Mouse (Mus musculus): Measurements from ENCODE around the gene Extl1. TPM values are rescaled to one million over a fixed set of nuclear protein-coding genes. Genes with fewer than 3 reads are reported as not detected.
A peak's percentile ranks its signal among the peaks of the same experiment; 100 is the strongest.

Gene Extl1
- polyA plus RNA-seq, 1 experiment from 2014 or later, result 0.97 TPM

DNA sequence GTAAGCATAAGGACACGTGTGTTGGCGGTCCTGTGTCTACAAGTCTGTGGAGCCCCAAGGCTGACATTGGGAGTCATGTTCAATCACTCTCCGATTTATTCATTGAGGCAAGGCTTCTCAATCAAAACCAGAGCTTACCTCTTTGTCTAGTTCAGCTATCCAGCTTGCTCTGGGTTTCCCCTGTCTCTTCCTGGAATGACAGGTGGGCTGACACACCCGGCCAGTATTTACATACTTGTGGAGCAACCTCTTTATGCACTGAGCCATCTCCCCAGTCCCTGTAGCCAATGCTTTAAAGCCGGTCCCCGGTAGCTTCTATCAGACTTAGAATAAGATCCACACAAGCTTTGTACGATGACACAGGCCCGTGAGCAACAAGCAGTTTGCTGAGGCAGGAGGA lies 4.1 kb downstream of the Extl1 start:
- no peak overlapping the region for H3K4me2 ChIP-seq (replicated peaks)
- no peak overlapping the region for H3K4me3 ChIP-seq
- no peaks in the 10 kb centered on the region for H3K36me3 ChIP-seq
- H3K27me3 ChIP-seq, result peaks cover 3% of the 10 kb centered on the region; the same call in 1 of the 2 replicates
- H3K4me1 ChIP-seq, result no peaks in the 10 kb centered on the region
- no peak overlapping the region for H3K9ac ChIP-seq (replicated peaks)
- H3K27ac ChIP-seq (replicated peaks), result no peak overlapping the region
- ATAC-seq (ENCODE audit: low FRiP score, low read depth), result no peak
- 87% methylated on average over 8 of the region's 8 CpGs for WGBS
- H3K9me3 ChIP-seq, result no peaks in the 10 kb centered on the region

DNA sequence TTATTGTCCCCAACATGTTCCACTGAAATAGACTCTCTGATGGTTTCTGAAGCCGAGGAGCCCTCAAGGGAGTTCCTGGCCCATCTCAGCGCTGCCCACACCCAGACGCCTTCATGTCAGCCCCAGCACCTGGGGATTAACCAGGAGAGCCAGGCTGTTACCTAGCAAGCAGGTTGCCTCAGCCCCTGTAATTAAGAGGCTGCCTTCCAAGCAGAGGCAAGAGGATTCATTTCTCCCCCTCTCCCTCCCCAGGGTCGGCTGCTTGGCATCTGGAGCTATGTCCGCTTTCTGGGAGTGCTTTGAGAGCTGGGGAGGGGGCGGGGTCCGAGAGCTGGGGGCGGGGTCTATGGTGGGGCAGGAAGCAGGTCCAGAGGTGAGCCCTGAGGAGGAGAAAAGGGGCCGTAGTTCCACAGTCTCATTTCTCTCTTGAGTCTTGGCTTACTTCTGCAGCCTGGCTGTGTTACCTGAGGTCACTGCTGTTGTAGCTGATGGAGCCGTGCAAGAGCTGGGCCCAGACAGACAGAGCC lies 5.5 kb downstream of the Extl1 start:
- ATAC-seq (ENCODE audit: low FRiP score, low read depth), result no peak
- Histone ChIP-seq H3K9ac (replicated peaks) (no peak overlapping the region), H3K27ac (replicated peaks) (0 out of 2 replicates have a peak overlapping the region, but pooled peaks have one; percentile 10), H3K27me3 (peaks cover 8% of the 10 kb centered on the region), H3K9me3 (no peaks in the 10 kb centered on the region), H3K4me2 (replicated peaks) (no peak overlapping the region), H3K4me1 (no peaks in the 10 kb centered on the region), H3K36me3 (no peaks in the 10 kb centered on the region), H3K4me3 (no peak overlapping the region)
- 40% methylated on average over 10 of the region's 10 CpGs for WGBS

DNA sequence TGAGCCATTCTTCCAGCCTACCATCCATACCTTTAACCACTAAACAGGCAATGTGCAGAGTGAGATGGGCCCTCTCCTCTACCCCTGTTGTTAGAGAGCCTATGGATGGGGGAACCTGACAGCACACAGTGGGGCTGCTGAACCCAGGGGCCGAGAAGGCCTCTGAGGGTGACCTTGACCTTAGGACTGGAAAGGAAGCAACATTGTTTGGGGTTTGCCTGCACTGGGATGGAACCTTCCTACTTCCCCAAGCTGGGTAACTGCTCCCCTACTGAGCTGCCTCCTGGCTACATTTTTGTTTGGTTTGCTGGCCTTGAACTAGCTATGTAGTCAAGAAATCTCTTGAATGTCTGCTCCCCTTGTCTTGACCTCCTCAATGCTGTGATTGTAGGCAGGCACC lies 9.3 kb downstream of the Extl1 start:
- Histone ChIP-seq H3K4me3 (no peak overlapping the region), H3K9ac (replicated peaks) (no peak overlapping the region), H3K27me3 (peaks cover 39% of the 10 kb centered on the region), H3K4me2 (replicated peaks) (no peak overlapping the region), H3K36me3 (no peaks in the 10 kb centered on the region), H3K9me3 (no peaks in the 10 kb centered on the region), H3K4me1 (peaks cover 16% of the 10 kb centered on the region), H3K27ac (replicated peaks) (no peak overlapping the region)
- WGBS, result 38% methylated on average over 1 of the region's 1 CpGs
- no peak for ATAC-seq (ENCODE audit: low FRiP score, low read depth)

DNA sequence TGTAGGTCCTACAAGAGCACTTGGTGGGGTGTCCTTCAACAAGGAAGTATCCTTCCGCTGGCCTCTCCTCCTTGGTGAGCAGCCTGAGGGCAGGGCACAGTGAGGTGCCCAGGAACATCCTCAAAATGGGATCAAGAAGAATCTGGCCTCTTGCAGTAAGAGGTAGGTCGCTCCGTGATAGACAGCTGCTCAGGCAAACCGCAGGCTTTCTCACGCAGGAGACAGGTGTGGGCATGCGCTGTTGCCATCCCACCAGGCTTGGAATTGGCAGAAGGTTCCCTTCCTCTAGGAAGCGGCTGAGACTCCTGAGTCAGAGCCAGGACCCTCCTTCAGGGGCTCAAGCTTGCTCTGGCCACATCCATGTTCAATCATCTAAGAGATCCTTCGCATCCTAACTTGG lies 10.4 kb downstream of the Extl1 start:
- Histone ChIP-seq H3K4me1 (peaks cover 16% of the 10 kb centered on the region), H3K9me3 (no peaks in the 10 kb centered on the region), H3K36me3 (no peaks in the 10 kb centered on the region), H3K27ac (replicated peaks) (no peak overlapping the region), H3K27me3 (peaks cover 49% of the 10 kb centered on the region), H3K9ac (replicated peaks) (no peak overlapping the region), H3K4me2 (replicated peaks) (no peak overlapping the region), H3K4me3 (no peak overlapping the region)
- ATAC-seq (ENCODE audit: low FRiP score, low read depth), result no peak
- WGBS, result 85% methylated on average over 8 of the region's 8 CpGs

DNA sequence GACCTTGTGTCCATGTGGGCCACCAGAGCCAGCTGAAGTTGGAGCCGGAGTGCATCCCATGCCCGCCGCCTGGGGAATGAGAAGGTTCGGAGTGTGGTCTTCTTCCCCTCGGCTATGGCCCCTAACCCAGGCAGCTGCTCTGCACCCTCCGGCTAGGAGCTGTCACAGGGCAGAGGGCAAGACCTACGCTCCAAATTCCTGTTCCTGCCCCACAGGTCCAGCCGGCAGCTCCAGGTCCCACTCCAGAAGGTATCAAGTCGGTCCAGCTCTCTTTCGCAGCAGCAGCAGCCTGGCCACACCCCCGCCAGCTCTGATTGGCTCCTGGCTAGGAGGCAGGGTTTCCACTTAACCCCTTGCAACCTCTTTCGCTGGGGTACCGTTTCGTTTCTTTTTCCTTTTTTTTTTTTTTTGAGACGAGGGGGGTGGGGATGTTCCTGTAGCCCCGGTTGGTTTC lies 11.3 kb downstream of the Extl1 start:
- Histone ChIP-seq H3K9me3 (no peaks in the 10 kb centered on the region), H3K4me1 (peaks cover 16% of the 10 kb centered on the region), H3K36me3 (no peaks in the 10 kb centered on the region), H3K27me3 (peaks cover 59% of the 10 kb centered on the region), H3K27ac (replicated peaks) (no peak overlapping the region), H3K4me2 (replicated peaks) (peak overlapping the region; percentile 97), H3K9ac (replicated peaks) (peak overlapping the region; percentile 44), H3K4me3 (peak overlapping the region; percentile 55)
- 0% methylated on average over 16 of the region's 16 CpGs for WGBS
- peak; percentile 63; the same call in 1 of the 2 replicates for ATAC-seq (ENCODE audit: low FRiP score, low read depth)

- Histone ChIP-seq H3K4me3 (peak overlapping the region; percentile 55), H3K27ac (replicated peaks) (no peak overlapping the region), H3K9me3 (no peaks in the 10 kb centered on the region), H3K27me3 (peaks cover 60% of the 10 kb centered on the region), H3K4me2 (replicated peaks) (peak overlapping the region; percentile 97), H3K4me1 (peaks cover 16% of the 10 kb centered on the region), H3K36me3 (no peaks in the 10 kb centered on the region), H3K9ac (replicated peaks) (no peak overlapping the region)
- WGBS, result 0% methylated on average over 17 of the region's 17 CpGs
- ATAC-seq (ENCODE audit: low FRiP score, low read depth), result no peak
These were observed 12.3 kb downstream of the Extl1 start for GRCm38 (mm10) chr4:134371316-134371855.

DNA sequence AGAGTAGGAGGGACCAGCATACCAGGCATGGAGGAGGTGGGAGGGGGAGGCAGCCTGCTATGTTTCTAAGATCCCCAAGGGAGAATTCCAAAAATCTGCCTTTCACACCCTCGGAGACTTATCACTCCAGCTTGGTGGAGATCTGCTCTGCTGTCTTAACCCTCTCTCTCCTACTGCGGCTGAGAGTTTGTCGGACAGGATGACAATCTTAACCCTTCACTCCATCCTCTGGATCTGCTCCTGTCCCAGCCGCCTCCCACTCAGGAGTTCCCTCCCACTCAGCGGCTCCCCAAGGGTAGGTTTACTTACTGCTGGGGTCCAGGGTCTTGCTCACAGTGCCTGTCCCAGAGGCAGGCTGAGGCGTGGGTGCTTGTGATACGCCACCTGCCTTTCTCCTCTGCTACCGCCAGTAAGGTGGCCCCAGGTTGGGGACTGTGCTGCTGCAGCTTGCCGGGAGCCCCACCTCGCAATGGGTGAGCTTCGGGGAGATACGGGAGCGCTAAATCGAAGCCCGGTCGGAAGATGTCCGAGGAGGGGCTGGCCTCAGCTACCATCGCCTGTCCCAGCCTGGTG lies 12.9 kb downstream of the Extl1 start:
- peak overlapping the region; percentile 55 for H3K4me3 ChIP-seq
- H3K9me3 ChIP-seq, result no peaks in the 10 kb centered on the region
- peak overlapping the region; percentile 97 for H3K4me2 ChIP-seq (replicated peaks)
- peaks cover 16% of the 10 kb centered on the region for H3K4me1 ChIP-seq
- H3K27ac ChIP-seq (replicated peaks), result no peak overlapping the region
- H3K36me3 ChIP-seq, result no peaks in the 10 kb centered on the region
- peaks cover 66% of the 10 kb centered on the region for H3K27me3 ChIP-seq
- no peak for ATAC-seq (ENCODE audit: low FRiP score, low read depth)
- H3K9ac ChIP-seq (replicated peaks), result no peak overlapping the region
- WGBS, result 1% methylated on average over 18 of the region's 18 CpGs

GRCm38 (mm10) chr4:134365280-134365679 lies 18.4 kb downstream of the Extl1 start:
- Histone ChIP-seq H3K9me3 (no peaks in the 10 kb centered on the region), H3K4me2 (replicated peaks) (no peak overlapping the region), H3K36me3 (no peaks in the 10 kb centered on the region), H3K27ac (replicated peaks) (no peak overlapping the region), H3K4me3 (no peak overlapping the region), H3K4me1 (0 out of 2 replicates have a peak, but pooled peaks cover 3% of the 10 kb centered on the region), H3K9ac (replicated peaks) (no peak overlapping the region), H3K27me3 (peaks cover 72% of the 10 kb centered on the region)
- ATAC-seq (ENCODE audit: low FRiP score, low read depth), result no peak
- 61% methylated on average over 5 of the region's 5 CpGs for WGBS

- Histone ChIP-seq H3K4me1 (peaks cover 6% of the 10 kb centered on the region; the same call in 1 of the 2 replicates), H3K9ac (replicated peaks) (no peak overlapping the region), H3K27me3 (peaks cover 61% of the 10 kb centered on the region), H3K27ac (replicated peaks) (no peak overlapping the region), H3K4me2 (replicated peaks) (no peak overlapping the region), H3K36me3 (no peaks in the 10 kb centered on the region), H3K9me3 (no peaks in the 10 kb centered on the region), H3K4me3 (no peak overlapping the region)
- WGBS, result 24% methylated on average over 9 of the region's 9 CpGs
- ATAC-seq (ENCODE audit: low FRiP score, low read depth), result no peak
These were observed 21.1 kb downstream of the Extl1 start for GRCm38 (mm10) chr4:134362586-134362985.

- WGBS, result 72% methylated on average over 9 of the region's 9 CpGs
- H3K27ac ChIP-seq (replicated peaks), result no peak overlapping the region
- peaks cover 10% of the 10 kb centered on the region for H3K4me1 ChIP-seq
- H3K4me2 ChIP-seq (replicated peaks), result no peak overlapping the region
- ATAC-seq (ENCODE audit: low FRiP score, low read depth), result no peak
- H3K9me3 ChIP-seq, result no peaks in the 10 kb centered on the region
- H3K4me3 ChIP-seq, result no peak overlapping the region
- H3K27me3 ChIP-seq, result peaks cover 62% of the 10 kb centered on the region
- H3K36me3 ChIP-seq, result no peaks in the 10 kb centered on the region
- H3K9ac ChIP-seq (replicated peaks), result no peak overlapping the region
These were observed 21.5 kb downstream of the Extl1 start for GRCm38 (mm10) chr4:134362124-134362523.

DNA sequence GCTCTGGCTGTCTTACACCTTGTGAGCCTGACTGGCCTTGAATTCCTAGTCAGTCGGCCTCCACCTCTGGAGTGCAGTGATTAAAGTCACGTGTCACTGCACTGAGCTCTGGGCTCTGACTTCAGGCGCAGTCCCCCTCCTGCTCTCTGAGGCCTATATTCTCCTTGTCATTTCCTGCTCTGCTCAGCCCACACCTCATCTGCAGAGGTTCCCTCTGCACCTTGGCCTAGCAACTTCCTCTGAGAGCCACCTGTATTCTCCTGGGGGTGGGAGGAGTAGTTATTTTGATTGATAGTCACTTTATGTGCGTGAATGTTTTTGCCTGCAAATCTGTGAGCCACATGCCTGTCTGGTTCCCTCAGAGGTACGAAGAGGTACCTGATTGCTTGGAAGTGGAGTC lies 22.4 kb downstream of the Extl1 start:
- ATAC-seq (ENCODE audit: low FRiP score, low read depth), result no peak
- Histone ChIP-seq H3K9ac (replicated peaks) (no peak overlapping the region), H3K27me3 (peaks cover 66% of the 10 kb centered on the region), H3K36me3 (no peaks in the 10 kb centered on the region), H3K4me3 (no peak overlapping the region), H3K9me3 (no peaks in the 10 kb centered on the region), H3K4me1 (peaks cover 13% of the 10 kb centered on the region), H3K4me2 (replicated peaks) (no peak overlapping the region), H3K27ac (replicated peaks) (no peak overlapping the region)
- WGBS, result 49% methylated on average over 5 of the region's 5 CpGs

DNA sequence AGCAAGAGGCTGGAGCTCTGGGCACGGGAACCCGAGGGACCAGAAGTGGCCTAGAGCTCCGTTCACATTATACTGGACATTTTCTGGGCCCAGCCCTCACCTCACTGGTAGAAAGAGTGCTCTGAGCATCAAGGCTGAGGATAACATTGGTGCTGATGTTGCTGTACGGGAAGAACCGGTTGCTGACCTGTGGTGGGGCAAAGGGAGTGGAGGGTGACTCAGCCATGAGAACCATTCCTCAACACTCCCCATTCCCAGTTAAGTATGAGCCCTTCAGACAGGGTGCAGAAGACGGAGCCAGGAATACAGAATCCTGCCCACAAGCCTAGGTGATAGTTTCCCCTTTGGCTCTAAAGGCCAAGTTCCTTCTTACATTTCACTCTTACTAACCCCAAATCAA lies 24.0 kb downstream of the Extl1 start:
- Histone ChIP-seq H3K9me3 (no peaks in the 10 kb centered on the region), H3K9ac (replicated peaks) (no peak overlapping the region), H3K4me2 (replicated peaks) (no peak overlapping the region), H3K4me1 (peaks cover 13% of the 10 kb centered on the region), H3K27ac (replicated peaks) (no peak overlapping the region), H3K36me3 (no peaks in the 10 kb centered on the region), H3K27me3 (peaks cover 57% of the 10 kb centered on the region), H3K4me3 (no peak overlapping the region)
- no peak for ATAC-seq (ENCODE audit: low FRiP score, low read depth)
- WGBS, result 87% methylated on average over 6 of the region's 6 CpGs

Data from midbrain, embryonic 12.5 days (tissue).